Mouse (Mus musculus) CH12.LX (cell line): ENCODE measurements at regions not wholly inside any gene's neighbourhood (a gene's known extent, or its start where the extent isn't known, plus 50 kb on each side); places are given as distances from the start of the nearest gene placed in this dataset.

ENCODE experiments used
- DNase-seq: peaks from one replicate; pipeline ENCODE4 v3.0.0-alpha.2; 2013; ENCODE audit errors: extremely low read depth
- H3K27ac ChIP-seq: 2 replicates; pipeline ENCODE4 v1.5.1; 2012; ENCODE audit warnings: low read depth, mild to moderate bottlenecking, control low read depth, moderate library complexity; ENCODE audit not compliant: insufficient read depth
- H3K27me3 ChIP-seq: replicated peaks from 2 replicates; pipeline ENCODE3; 2012; ENCODE audit warnings: inconsistent platforms
- H3K36me3 ChIP-seq, 2 experiments: replicated peaks in 1 of 2; 2 replicates each; pipeline versions ENCODE3 to v1.6.1; 2012; ENCODE audit warnings: inconsistent platforms in 1 of 2, low read length in 1 of 2, mild to moderate bottlenecking in 1 of 2, mixed read lengths in 1 of 2, moderate library complexity in 1 of 2; ENCODE audit not compliant: control insufficient read depth in 1 of 2, insufficient read depth in 1 of 2
- H3K4me1 ChIP-seq, 2 experiments: 2 replicates each; pipeline ENCODE4 v1.6.1; 2012; ENCODE audit warnings: inconsistent platforms in 1 of 2, moderate library complexity in 1 of 2; ENCODE audit not compliant: insufficient read depth in 2 of 2, control insufficient read depth in 1 of 2
- H3K4me2 ChIP-seq: 2 replicates; pipeline ENCODE4 v1.6.1; 2012; ENCODE audit warnings: low read depth, mild to moderate bottlenecking, control low read depth; ENCODE audit not compliant: poor library complexity, insufficient read depth, severe bottlenecking
- H3K4me3 ChIP-seq, 3 experiments: fragments of 150-350 bp in 1 of 3; sonication (generic) in 1 of 3; replicated peaks in 1 of 3; 2 replicates each; pipeline versions ENCODE3 to v1.5.1; 2011 to 2012; ENCODE audit warnings: low read depth in 2 of 3, low read length in 2 of 3, mild to moderate bottlenecking in 2 of 3, moderate library complexity in 2 of 3, control low read depth in 1 of 3, improper control_type of control experiment in 1 of 3, inconsistent platforms in 1 of 3, mixed read lengths in 1 of 3; ENCODE audit not compliant: poor library complexity in 1 of 3
- H3K79me2 ChIP-seq: replicated peaks from 2 replicates; pipeline ENCODE4 v1.6.1; 2012; ENCODE audit warnings: mild to moderate bottlenecking, moderate library complexity; ENCODE audit not compliant: control insufficient read depth, poor library complexity, insufficient read depth, severe bottlenecking; ENCODE audit errors: extremely low read depth
- H3K9ac ChIP-seq: 2 replicates; pipeline ENCODE4 v1.6.1; 2012; ENCODE audit warnings: low read depth, mild to moderate bottlenecking, control low read depth, moderate library complexity; ENCODE audit not compliant: insufficient read depth
- H3K9me3 ChIP-seq: replicated peaks from 2 replicates; pipeline ENCODE3; 2012; ENCODE audit warnings: low read length, inconsistent platforms, mixed read lengths
- BHLHE40 ChIP-seq: IDR thresholded peaks from 2 replicates; pipeline ENCODE4 v1.6.1; 2011; ENCODE audit warnings: mild to moderate bottlenecking, low read depth, low read length, improper control_type of control experiment
- CHD1 ChIP-seq: IDR thresholded peaks from 2 replicates; pipeline ENCODE4 v1.6.1; 2012; ENCODE audit warnings: low read depth, low read length, improper control_type of control experiment, inconsistent platforms
- CHD2 ChIP-seq: IDR thresholded peaks from 2 replicates; pipeline ENCODE4 v1.6.1; 2011; ENCODE audit warnings: low read length, improper control_type of control experiment
- E2F4 ChIP-seq: IDR thresholded peaks from 2 replicates; pipeline ENCODE4 v1.6.1; 2011; ENCODE audit warnings: low read depth, low read length, improper control_type of control experiment; ENCODE audit not compliant: insufficient replicate concordance
- ELF1 ChIP-seq: IDR thresholded peaks from 2 replicates; pipeline ENCODE4 v1.6.1; 2014; ENCODE audit warnings: low read depth, mild to moderate bottlenecking, inconsistent platforms, low read length, improper control_type of control experiment
- GABPA ChIP-seq: IDR thresholded peaks from 2 replicates; pipeline ENCODE4 v1.6.1; 2012; ENCODE audit warnings: low read depth, low read length, improper control_type of control experiment, inconsistent platforms; ENCODE audit not compliant: insufficient replicate concordance
- IRF4 ChIP-seq: IDR thresholded peaks from 2 replicates; pipeline ENCODE4 v1.6.1; 2014; ENCODE audit warnings: low read depth, mild to moderate bottlenecking, inconsistent platforms, low read length, improper control_type of control experiment
- JUN ChIP-seq: IDR thresholded peaks from 2 replicates; pipeline ENCODE4 v1.6.1; 2011; ENCODE audit warnings: low read depth, mild to moderate bottlenecking, low read length, improper control_type of control experiment, moderate library complexity; ENCODE audit not compliant: insufficient read depth
- KAT2A ChIP-seq: IDR thresholded peaks from 2 replicates; pipeline ENCODE4 v1.6.1; 2012; ENCODE audit warnings: low read length, improper control_type of control experiment, inconsistent platforms; ENCODE audit not compliant: insufficient replicate concordance
- MAX ChIP-seq: IDR thresholded peaks from 2 replicates; pipeline ENCODE4 v1.6.1; 2011; ENCODE audit warnings: low read length, improper control_type of control experiment
- MAZ ChIP-seq: IDR thresholded peaks from 2 replicates; pipeline ENCODE4 v1.6.1; 2012; ENCODE audit warnings: low read depth, mild to moderate bottlenecking, inconsistent platforms, low read length, improper control_type of control experiment, moderate library complexity
- MXI1 ChIP-seq: IDR thresholded peaks from 2 replicates; pipeline ENCODE4 v1.6.1; 2011; ENCODE audit warnings: mild to moderate bottlenecking, low read depth, low read length, improper control_type of control experiment
- NELFE ChIP-seq: IDR thresholded peaks from 2 replicates; pipeline ENCODE4 v1.6.1; 2011; ENCODE audit warnings: low read depth, low read length, improper control_type of control experiment
- PAX5 ChIP-seq: IDR thresholded peaks from 2 replicates; pipeline ENCODE4 v1.6.1; 2012; ENCODE audit warnings: low read length, inconsistent platforms, mixed read lengths
- POLR2A ChIP-seq: IDR thresholded peaks from 2 replicates; pipeline ENCODE4 v1.6.1; 2011; ENCODE audit warnings: low read depth, mild to moderate bottlenecking, improper control_type of control experiment, low read length
- POLR2AphosphoS2 ChIP-seq: IDR thresholded peaks from 2 replicates; pipeline ENCODE4 v1.6.1; 2011; ENCODE audit warnings: low read depth, low read length, improper control_type of control experiment
- RAD21 ChIP-seq: IDR thresholded peaks from 2 replicates; pipeline ENCODE4 v1.6.1; 2011; ENCODE audit warnings: low read depth, mild to moderate bottlenecking, low read length, improper control_type of control experiment, moderate library complexity
- TBP ChIP-seq: conservative IDR thresholded peaks from 2 replicates; pipeline ENCODE4 v1.6.1; 2011; ENCODE audit warnings: low read depth, low read length, improper control_type of control experiment
- TCF12 ChIP-seq: IDR thresholded peaks from 2 replicates; pipeline ENCODE4 v1.6.1; 2014; ENCODE audit warnings: low read depth, mild to moderate bottlenecking, inconsistent platforms, low read length, improper control_type of control experiment
- UBTF ChIP-seq: IDR thresholded peaks from 2 replicates; pipeline ENCODE4 v1.6.1; 2012; ENCODE audit warnings: low read depth, mild to moderate bottlenecking, inconsistent platforms, low read length, improper control_type of control experiment, moderate library complexity
- USF1 ChIP-seq: IDR thresholded peaks from 2 replicates; pipeline ENCODE4 v1.6.1; 2014; ENCODE audit warnings: low read depth, mild to moderate bottlenecking, inconsistent platforms, low read length, improper control_type of control experiment
- USF2 ChIP-seq: conservative IDR thresholded peaks from 2 replicates; pipeline ENCODE4 v1.6.1; 2011; ENCODE audit warnings: low read depth, low read length, improper control_type of control experiment
- ZC3H11A ChIP-seq: IDR thresholded peaks from 2 replicates; pipeline ENCODE4 v1.6.1; 2012; ENCODE audit warnings: low read depth, mild to moderate bottlenecking, inconsistent platforms, low read length, improper control_type of control experiment
- ZKSCAN1 ChIP-seq: IDR thresholded peaks from 2 replicates; pipeline ENCODE4 v1.6.1; 2012; ENCODE audit warnings: low read depth, inconsistent platforms, low read length, improper control_type of control experiment, borderline replicate concordance
- ZMIZ1 ChIP-seq: IDR thresholded peaks from 2 replicates; pipeline ENCODE4 v1.6.1; 2012; ENCODE audit warnings: low read depth, mild to moderate bottlenecking, inconsistent platforms, low read length, improper control_type of control experiment
- dilution Hi-C: fragments of 300-500 bp; cut with MboI; formaldehyde crosslinking; loops from 2 replicates; pipeline ENCODE4 v1.14.3; 2020; ENCODE audit warnings: low sequenced_read_pairs; ENCODE audit not compliant: extremely low pct_unique_long_range_greater_than_20kb, extremely low pct_ligation_motif_present
- in situ Hi-C: fragments of 300-500 bp; cut with MboI; formaldehyde crosslinking; loops from 3 replicates; pipeline ENCODE4 v1.14.3; 2019; ENCODE audit warnings: low sequenced_read_pairs, low pct_ligation_motif_present, low pct_unique_long_range_greater_than_20kb, mixed read lengths

GRCm38 (mm10) chr11:15572716-15573115, 684.8 kb upstream of the Vstm2a start:
- DNase-seq: no peak

DNA sequence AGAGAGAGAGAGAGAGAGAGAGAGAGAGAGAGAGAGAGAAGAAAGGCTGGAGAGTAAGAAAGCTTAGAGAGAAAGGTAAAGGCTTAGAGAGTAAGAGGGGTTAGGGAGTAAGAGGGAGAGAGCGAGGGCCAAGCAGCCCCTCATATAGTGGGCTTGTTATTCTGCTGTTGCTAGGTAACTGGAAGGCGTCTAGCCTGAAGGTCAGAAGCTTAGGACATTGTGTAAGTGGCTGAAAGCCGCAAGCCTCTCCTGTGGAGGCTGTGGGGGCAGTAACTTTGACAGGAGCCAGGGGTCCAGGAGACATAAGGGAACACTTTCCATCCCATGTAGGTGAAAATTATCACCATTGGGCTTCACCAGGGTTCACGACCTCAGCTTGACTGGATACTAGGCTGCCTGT, 637.6 kb upstream of the Vstm2a start:
- Histone ChIP-seq H3K9me3 (peaks cover 2% of the 10 kb centered on the region), H3K9ac (no peak overlapping the region), H3K4me3 (no peak overlapping the region), H3K27ac (no peak overlapping the region), H3K4me1 (no peaks in the 10 kb centered on the region), H3K79me2 (no peaks in the 10 kb centered on the region), H3K27me3 (no peaks in the 10 kb centered on the region), H3K36me3 (no peaks in the 10 kb centered on the region), H3K4me2 (no peak overlapping the region)
- dilution Hi-C loops: no loop called here
- in situ Hi-C loops: no loop called here
- no peak for TF ChIP-seq TBP
- no peak for TF ChIP-seq ZMIZ1
- no peak for TF ChIP-seq POLR2A
- no peak for TF ChIP-seq USF1
- no peak for TF ChIP-seq IRF4
- TF ChIP-seq UBTF: no peak
- TF ChIP-seq TCF12: no peak
- TF ChIP-seq E2F4: no peak
- no peak for TF ChIP-seq GABPA
- TF ChIP-seq KAT2A: no peak
- TF ChIP-seq RAD21: no peak
- no peak for TF ChIP-seq MAZ
- TF ChIP-seq NELFE: no peak
- no peak for TF ChIP-seq PAX5
- TF ChIP-seq BHLHE40: no peak
- no peak for DNase-seq

More at GRCm38 (mm10) chr11:15572716-15573115, 684.8 kb upstream of the Vstm2a start:
- Histone ChIP-seq H3K9me3 (no peaks in the 10 kb centered on the region), H3K4me3 (no peak overlapping the region), H3K4me1 (peaks cover 0 to 6% of the 10 kb centered on the region in 2 experiments; a peak in 2 of 4 replicates), H3K79me2 (no peaks in the 10 kb centered on the region), H3K27ac (no peak overlapping the region), H3K36me3 (no peaks in the 10 kb centered on the region), H3K27me3 (no peaks in the 10 kb centered on the region), H3K4me2 (no peak overlapping the region), H3K9ac (no peak overlapping the region)
- dilution Hi-C loops (no loop called here), in situ Hi-C loops (no loop called here)
- TF ChIP-seq USF2 (no peak), RAD21 (no peak), ZC3H11A (no peak), TCF12 (no peak), MAX (no peak), POLR2AphosphoS2 (no peak), KAT2A (no peak), USF1 (no peak), CHD1 (no peak), ZKSCAN1 (no peak), CHD2 (no peak), POLR2A (no peak), MXI1 (no peak), JUN (no peak), ELF1 (no peak), UBTF (no peak)
